Mouse (Mus musculus) G1E (cell line): Measurements from ENCODE around the gene Slc25a21. TPM values are rescaled to one million over a fixed set of nuclear protein-coding genes. Genes with fewer than 3 reads are reported as not detected.

Experiments used
- ATAC-seq: 2 replicates; pipeline ENCODE4 v1.8.0; 2016; ENCODE audit warnings: mild to moderate bottlenecking; ENCODE audit not compliant: insufficient number of reproducible peaks, poor library complexity, low FRiP score, severe bottlenecking; ENCODE audit errors: extremely low read depth
- DNase-seq: peaks from one replicate; pipeline ENCODE4 v3.0.0; 2012; ENCODE audit warnings: low spot score
- H3K27me3 ChIP-seq: 2 replicates; pipeline ENCODE4 v1.6.1; 2012; ENCODE audit warnings: mild to moderate bottlenecking, low read length, inconsistent platforms; ENCODE audit not compliant: insufficient read depth
- H3K36me3 ChIP-seq: replicated peaks from 2 replicates; pipeline ENCODE3; 2012; ENCODE audit warnings: mild to moderate bottlenecking, inconsistent platforms
- H3K4me1 ChIP-seq: 2 replicates; pipeline ENCODE4 v1.6.1; 2012; ENCODE audit warnings: low read depth, low read length, inconsistent platforms, mixed read lengths; ENCODE audit not compliant: insufficient read depth
- H3K4me3 ChIP-seq: 2 replicates; pipeline ENCODE4 v1.5.1; 2012; ENCODE audit warnings: low read depth, mild to moderate bottlenecking, inconsistent platforms, low read length, moderate library complexity, mixed read lengths
- H3K9me3 ChIP-seq: replicated peaks from 2 replicates; pipeline ENCODE4 v1.6.1; 2012; ENCODE audit warnings: inconsistent platforms
- CTCF ChIP-seq: IDR thresholded peaks from 2 replicates; pipeline ENCODE4 v1.5.1; 2012; ENCODE audit warnings: low read depth, low read length, inconsistent platforms, mixed read lengths
- GATA1 ChIP-seq: IDR thresholded peaks from 2 replicates; pipeline ENCODE4 v1.6.1; 2012; ENCODE audit warnings: borderline replicate concordance, low read length, inconsistent platforms, mixed read lengths
- GATA2 ChIP-seq: IDR thresholded peaks from 2 replicates; pipeline ENCODE4 v1.6.1; 2012; ENCODE audit warnings: low read depth, low read length, inconsistent platforms, borderline replicate concordance
- POLR2AphosphoS5 ChIP-seq: IDR thresholded peaks from 2 replicates; pipeline ENCODE4 v1.6.1; 2012; ENCODE audit warnings: low read depth, low read length, inconsistent platforms; ENCODE audit not compliant: insufficient replicate concordance
- TAL1 ChIP-seq: conservative IDR thresholded peaks from 2 replicates; pipeline ENCODE4 v1.6.1; 2012; ENCODE audit warnings: low read depth, low read length, inconsistent platforms, mixed read lengths
- polyA plus RNA-seq: library from polyadenylated mRNA; stranded (reverse); fragments of >175 nt; gene quantifications from 2 replicates; pipeline ENCODE4 v1.2.3, GENCODE M21; 2012
- total RNA-seq, 2 experiments: library from RNA; stranded (forward) in 1 of 2; stranded (reverse) in 1 of 2; fragments of 200-1000 nt in 1 of 2; fragments of >200 nt in 1 of 2; fragmentation: Nextera tagmentation in 1 of 2; gene quantifications; 2 replicates each; pipeline ENCODE4 v1.2.3; 2014 to 2017

Gene Slc25a21
- total and polyA plus RNA-seq, 3 experiments = 9.7 to 32.0 (median 14.6) TPM

- no peak for ATAC-seq
- DNase-seq = no peak
- H3K36me3 ChIP-seq = no peaks in the 10 kb centered on the region
These were observed 291.5 kb downstream of the Slc25a21 start for GRCm38 (mm10) chr12:56905652-56906305.

GRCm38 (mm10) chr12:56905222-56905621, 292.1 kb downstream of the Slc25a21 start:
- no peak for ATAC-seq
- H3K4me1 ChIP-seq = no peaks in the 10 kb centered on the region
- DNase-seq = no peak
- no peaks in the 10 kb centered on the region for H3K9me3 ChIP-seq
- H3K27me3 ChIP-seq = no peaks in the 10 kb centered on the region
- no peak for TF ChIP-seq TAL1
- TF ChIP-seq GATA2 = no peak
- TF ChIP-seq POLR2AphosphoS5 = no peak
- no peak for TF ChIP-seq CTCF
- TF ChIP-seq GATA1 = no peak
- no peaks in the 10 kb centered on the region for H3K36me3 ChIP-seq
- H3K4me3 ChIP-seq = no peak overlapping the region

More at GRCm38 (mm10) chr12:56905652-56906305, 291.5 kb downstream of the Slc25a21 start:
- Histone ChIP-seq H3K9me3 (no peaks in the 10 kb centered on the region), H3K27me3 (no peaks in the 10 kb centered on the region), H3K4me3 (no peak overlapping the region), H3K4me1 (no peaks in the 10 kb centered on the region)
- no peak for TF ChIP-seq TAL1
- TF ChIP-seq CTCF = no peak
- no peak for TF ChIP-seq GATA2
- TF ChIP-seq POLR2AphosphoS5 = no peak
- TF ChIP-seq GATA1 = no peak

GRCm38 (mm10) chr12:56902774-56903456, 294.4 kb downstream of the Slc25a21 start:
- H3K27me3 ChIP-seq = no peaks in the 10 kb centered on the region
- DNase-seq = no peak
- H3K36me3 ChIP-seq = no peaks in the 10 kb centered on the region
- no peak overlapping the region for H3K4me3 ChIP-seq
- no peaks in the 10 kb centered on the region for H3K9me3 ChIP-seq
- no peak for ATAC-seq
- TF ChIP-seq POLR2AphosphoS5 (no peak), CTCF (no peak), GATA1 (no peak), GATA2 (no peak), TAL1 (no peak)
- no peaks in the 10 kb centered on the region for H3K4me1 ChIP-seq

GRCm38 (mm10) chr12:56897976-56898375, 299.3 kb downstream of the Slc25a21 start:
- no peaks in the 10 kb centered on the region for H3K36me3 ChIP-seq
- H3K4me1 ChIP-seq = no peaks in the 10 kb centered on the region
- DNase-seq (no peak), ATAC-seq (no peak)
- no peak for TF ChIP-seq GATA1
- TF ChIP-seq CTCF = no peak
- no peak for TF ChIP-seq POLR2AphosphoS5
- TF ChIP-seq TAL1 = no peak
- TF ChIP-seq GATA2 = no peak
- H3K27me3 ChIP-seq = no peaks in the 10 kb centered on the region
- no peak overlapping the region for H3K4me3 ChIP-seq
- no peaks in the 10 kb centered on the region for H3K9me3 ChIP-seq

GRCm38 (mm10) chr12:56897221-56897937, 299.9 kb downstream of the Slc25a21 start:
- H3K4me3 ChIP-seq = no peak overlapping the region
- no peaks in the 10 kb centered on the region for H3K4me1 ChIP-seq
- H3K27me3 ChIP-seq = no peaks in the 10 kb centered on the region
- ATAC-seq (no peak), DNase-seq (no peak)
- H3K9me3 ChIP-seq = no peaks in the 10 kb centered on the region
- no peaks in the 10 kb centered on the region for H3K36me3 ChIP-seq
- TF ChIP-seq GATA1 = no peak
- no peak for TF ChIP-seq GATA2
- TF ChIP-seq POLR2AphosphoS5 = no peak
- no peak for TF ChIP-seq TAL1
- no peak for TF ChIP-seq CTCF

GRCm38 (mm10) chr12:56894963-56895362, 302.3 kb downstream of the Slc25a21 start:
- H3K4me1 ChIP-seq = no peaks in the 10 kb centered on the region
- TF ChIP-seq GATA2 (no peak), GATA1 (no peak), POLR2AphosphoS5 (no peak), CTCF (no peak), TAL1 (no peak)
- ATAC-seq = no peak
- H3K9me3 ChIP-seq = no peaks in the 10 kb centered on the region
- no peaks in the 10 kb centered on the region for H3K27me3 ChIP-seq
- no peak for DNase-seq
- H3K36me3 ChIP-seq = no peaks in the 10 kb centered on the region
- H3K4me3 ChIP-seq = no peak overlapping the region
